Comparison of ENCODE assay signal across 29 mouse cellular contexts in the genomic region with DNA sequence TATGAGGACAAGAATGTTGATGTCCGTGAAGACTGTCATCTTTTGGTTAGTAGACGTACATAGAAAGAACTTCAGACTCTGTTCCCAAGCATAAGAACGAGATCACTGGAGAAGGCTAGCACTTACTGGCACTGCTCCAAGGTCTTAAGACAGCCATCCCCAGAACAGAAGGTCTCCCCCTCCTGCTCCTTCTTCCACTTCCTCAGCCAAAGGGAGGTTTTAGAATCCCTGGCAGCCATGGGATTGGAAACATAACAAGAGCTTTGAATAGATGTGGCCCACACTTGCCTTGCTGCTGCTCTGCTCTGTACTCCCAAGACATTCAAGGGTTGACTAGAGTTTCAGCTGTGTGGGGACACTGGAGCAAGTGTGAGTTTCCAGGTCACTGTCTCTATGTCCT.
DNase-seq lines count a peak whose midpoint lies in the region; ATAC-seq and TF ChIP-seq lines count a peak whose summit lies in the region.
"Had no signal": no experiment of that assay in that cellular context is flagged by ENCODE, and none has a peak within 500 bp of the region (broad histone marks: within the 10 kb centered on the region; RNA-seq: fewer than 3 reads in every experiment).

No protein-coding gene starts in this region.

- ATAC-seq in intestine, postnatal 0 days: no peak
- no peak for ATAC-seq in intestine, embryonic 15.5 days
- ATAC-seq in liver, postnatal 0 days: no peak
- ATAC-seq: forebrain, embryonic 15.5 days; liver, embryonic 12.5 days; Patski had no signal

- no peak overlapping the region for H3K4me3 ChIP-seq in intestine, postnatal 0 days (ENCODE audit: low read depth, low read length)
- H3K4me3 ChIP-seq in intestine, embryonic 15.5 days (replicated peaks): no peak overlapping the region
- H3K4me3 ChIP-seq in liver, adult 2 months (ENCODE audit: insufficient read depth, low read depth, low read length): no peak overlapping the region
- no peak overlapping the region for H3K4me3 ChIP-seq in liver, postnatal 0 days (ENCODE audit: low read depth, low read length)
- H3K4me3 ChIP-seq: embryonic facial prominence, embryonic 12.5 days; forebrain, embryonic 15.5 days; hindbrain, embryonic 12.5 days; limb, embryonic 12.5 days; liver, embryonic 12.5 days; lung, embryonic 15.5 days; megakaryocyte, embryonic 14.5 days; midbrain, embryonic 12.5 days; neural tube, embryonic 13.5 days had no signal

- no peaks in the 10 kb centered on the region for H3K36me3 ChIP-seq in intestine, postnatal 0 days (ENCODE audit: control insufficient read depth, insufficient read depth)
- H3K36me3 ChIP-seq in intestine, embryonic 15.5 days: no peaks in the 10 kb centered on the region
- no peaks in the 10 kb centered on the region for H3K36me3 ChIP-seq in liver, adult 2 months (ENCODE audit: control insufficient read depth, insufficient read depth, low read length)
- no peaks in the 10 kb centered on the region for H3K36me3 ChIP-seq in liver, postnatal 0 days (replicated peaks; ENCODE audit: insufficient read depth, low read length)
- H3K36me3 ChIP-seq: embryonic facial prominence, embryonic 12.5 days; forebrain, embryonic 15.5 days; G1E; hindbrain, embryonic 12.5 days; limb, embryonic 12.5 days; liver, embryonic 12.5 days; lung, embryonic 15.5 days; midbrain, embryonic 12.5 days; neural tube, embryonic 13.5 days had no signal

- H3K27ac ChIP-seq in intestine, postnatal 0 days (ENCODE audit: low read depth, low read length): peak overlapping the region; percentile 66
- no peak overlapping the region for H3K27ac ChIP-seq in intestine, embryonic 15.5 days
- H3K27ac ChIP-seq in liver, adult 2 months (replicated peaks; ENCODE audit: insufficient read depth, low read depth, low read length): no peak overlapping the region
- no peak overlapping the region for H3K27ac ChIP-seq in liver, postnatal 0 days (ENCODE audit: low read depth)
- H3K27ac ChIP-seq: embryonic facial prominence, embryonic 12.5 days; forebrain, embryonic 15.5 days; hindbrain, embryonic 12.5 days; limb, embryonic 12.5 days; liver, embryonic 12.5 days; lung, embryonic 15.5 days; midbrain, embryonic 12.5 days; neural tube, embryonic 13.5 days had no signal

- no peaks in the 10 kb centered on the region for H3K27me3 ChIP-seq in intestine, postnatal 0 days (replicated peaks; ENCODE audit: control insufficient read depth, insufficient read depth, low read length)
- no peaks in the 10 kb centered on the region for H3K27me3 ChIP-seq in intestine, embryonic 15.5 days (replicated peaks)
- no peaks in the 10 kb centered on the region for H3K27me3 ChIP-seq in liver, adult 2 months (ENCODE audit: control insufficient read depth, insufficient read depth, low read length)
- H3K27me3 ChIP-seq in liver, postnatal 0 days (ENCODE audit: insufficient read depth, low read length): no peaks in the 10 kb centered on the region
- H3K27me3 ChIP-seq: embryonic facial prominence, embryonic 12.5 days; forebrain, embryonic 15.5 days; hindbrain, embryonic 12.5 days; limb, embryonic 12.5 days; liver, embryonic 12.5 days; lung, embryonic 15.5 days; megakaryocyte, embryonic 14.5 days; midbrain, embryonic 12.5 days; neural tube, embryonic 13.5 days; Patski had no signal

- no peak for TF ChIP-seq CTCF in intestine, postnatal 0 days (IDR thresholded peaks at IDR 0.05; ENCODE audit: low read depth)
- no peak for TF ChIP-seq CTCF in liver, adult 2 months (IDR thresholded peaks at IDR 0.05; ENCODE audit: low read depth, low read length)
- no peak for TF ChIP-seq CTCF in liver, postnatal 0 days (IDR thresholded peaks at IDR 0.05; ENCODE audit: low read depth)

- H3K4me1 ChIP-seq in intestine, postnatal 0 days (replicated peaks; ENCODE audit: control insufficient read depth, insufficient read depth, low read length): peaks cover 10% of the 10 kb centered on the region; the same call in 1 of the 2 replicates
- 0 out of 2 replicates have a peak, but pooled peaks cover 2% of the 10 kb centered on the region for H3K4me1 ChIP-seq in intestine, embryonic 15.5 days (replicated peaks)
- H3K4me1 ChIP-seq in liver, adult 2 months (ENCODE audit: control insufficient read depth, insufficient read depth, low read length): no peaks in the 10 kb centered on the region
- H3K4me1 ChIP-seq in liver, postnatal 0 days (ENCODE audit: insufficient read depth): no peaks in the 10 kb centered on the region
- H3K4me1 ChIP-seq: embryonic facial prominence, embryonic 12.5 days; forebrain, embryonic 15.5 days; hindbrain, embryonic 12.5 days; limb, embryonic 12.5 days; liver, embryonic 12.5 days; megakaryocyte, embryonic 14.5 days; midbrain, embryonic 12.5 days; neural tube, embryonic 13.5 days had no signal

- no peak for TF ChIP-seq POLR2A in liver, adult 2 months (IDR thresholded peaks at IDR 0.05; ENCODE audit: extremely low read depth, insufficient read depth, low read length)

- TF ChIP-seq EP300 in liver, postnatal 0 days (IDR thresholded peaks at IDR 0.05; ENCODE audit: low read depth): no peak

- no peaks in the 10 kb centered on the region for H3K79me2 ChIP-seq in liver, adult 2 months (ENCODE audit: control insufficient read depth, insufficient read depth, low read length)

- H3K9me3 ChIP-seq in intestine, postnatal 0 days (ENCODE audit: control insufficient read depth): no peaks in the 10 kb centered on the region
- no peaks in the 10 kb centered on the region for H3K9me3 ChIP-seq in intestine, embryonic 15.5 days
- no peaks in the 10 kb centered on the region for H3K9me3 ChIP-seq in liver, postnatal 0 days (ENCODE audit: low read length)
- H3K9me3 ChIP-seq: embryonic facial prominence, embryonic 12.5 days; forebrain, embryonic 15.5 days; G1E; hindbrain, embryonic 12.5 days; limb, embryonic 12.5 days; liver, embryonic 12.5 days; lung, embryonic 15.5 days; megakaryocyte, embryonic 14.5 days; midbrain, embryonic 12.5 days; neural tube, embryonic 13.5 days had no signal

- H3K9ac ChIP-seq in intestine, postnatal 0 days (ENCODE audit: low read depth, low read length): no peak overlapping the region
- no peak overlapping the region for H3K9ac ChIP-seq in intestine, embryonic 15.5 days
- H3K9ac ChIP-seq in liver, adult 2 months (ENCODE audit: low read depth, low read length): no peak overlapping the region
- no peak overlapping the region for H3K9ac ChIP-seq in liver, postnatal 0 days (replicated peaks)
- H3K9ac ChIP-seq: embryonic facial prominence, embryonic 12.5 days; forebrain, embryonic 15.5 days; hindbrain, embryonic 12.5 days; limb, embryonic 12.5 days; liver, embryonic 12.5 days; lung, embryonic 15.5 days; midbrain, embryonic 12.5 days; neural tube, embryonic 13.5 days had no signal

- DNase-seq in gastrocnemius, adult 18-20 months (ENCODE audit: low spot score): peak; percentile 42
- DNase-seq in gastrocnemius, postnatal 4 days (ENCODE audit: low spot score in 2 of 2): no peak
- peak; percentile 9 for DNase-seq in liver, adult 2 months (ENCODE audit: extremely low read depth, low read depth, low spot score)
- DNase-seq in liver, postnatal 0 days: no peak
- peak; percentile 21 for DNase-seq in lung, postnatal 14 days
- DNase-seq in lung, postnatal 36 days: no peak
- DNase-seq: adrenal gland, postnatal 14 days; cerebellum, adult 11 months; cerebellum, adult 9-10 months; cerebellum, postnatal 36 days; gastrocnemius, postnatal 10 days; kidney, adult 11 months; kidney, postnatal 10 days; right cerebral cortex, postnatal 4 days; thymus, adult 2 months; thymus, postnatal 36 days had no signal

- no peak overlapping the region for H3K4me2 ChIP-seq in intestine, postnatal 0 days (replicated peaks; ENCODE audit: low read depth)
- no peak overlapping the region for H3K4me2 ChIP-seq in intestine, embryonic 15.5 days (replicated peaks)
- H3K4me2 ChIP-seq in liver, postnatal 0 days (ENCODE audit: low read depth, low read length): no peak overlapping the region
- H3K4me2 ChIP-seq: embryonic facial prominence, embryonic 12.5 days; forebrain, embryonic 15.5 days; hindbrain, embryonic 12.5 days; limb, embryonic 12.5 days; liver, embryonic 12.5 days; lung, embryonic 15.5 days; midbrain, embryonic 12.5 days; neural tube, embryonic 13.5 days had no signal

- WGBS in intestine, postnatal 0 days: 34% methylated on average over 3 of the region's 3 CpGs
- WGBS in intestine, embryonic 15.5 days: 54% methylated on average over 3 of the region's 3 CpGs
- 76% methylated on average over 3 of the region's 3 CpGs for WGBS in liver, adult 2 months
- 69% methylated on average over 3 of the region's 3 CpGs for WGBS in liver, postnatal 0 days (ENCODE audit: insufficient replicate concordance)

Comparison
In these comparisons a context has a peak if more than half of its experiments do, and no peak if none do; other contexts are left out.
1. DNase-seq: peak in gastrocnemius, adult 18-20 months (single experiment), liver, adult 2 months (single experiment) and lung, postnatal 14 days (single experiment); none in gastrocnemius, postnatal 4 days (0 of 2), liver, postnatal 0 days (single experiment) and lung, postnatal 36 days (single experiment).